Mouse (Mus musculus) lung, adult 2 months (tissue): Measurements from ENCODE around the gene Cdc34b.

ENCODE experiments used
- CTCF ChIP-seq: fragments of 200-500 bp; IDR thresholded peaks from 2 replicates; pipeline ENCODE4 v1.5.1; 2011; ENCODE audit warnings: mild to moderate bottlenecking, low read length, control low read depth; ENCODE audit not compliant: insufficient read depth
- POLR2A ChIP-seq: fragments of 200-500 bp; IDR thresholded peaks from 2 replicates; pipeline ENCODE4 v1.6.1; 2011; ENCODE audit warnings: low read depth, mild to moderate bottlenecking, control low read depth, low read length, borderline replicate concordance; ENCODE audit errors: extremely low read depth

- TF ChIP-seq CTCF (no peak), POLR2A (no peak)
Observed at GRCm38 (mm10) chr11:94767241-94767640, 25.7 kb downstream of the Cdc34b start.
